Mouse (Mus musculus) neural tube, postnatal 0 days (tissue): Measurements from ENCODE around the gene Vmn1r14. TPM values are rescaled to one million over a fixed set of nuclear protein-coding genes. Genes with fewer than 3 reads are reported as not detected.

Experiments used
- polyA plus RNA-seq: library from polyadenylated mRNA; unstranded; fragments of >200 nt; fragmentation: Nextera tagmentation; extraction: Ambion mirVana; gene quantifications from 2 replicates; pipeline ENCODE4 v1.2.1, GENCODE M21; 2015

Gene Vmn1r14
- polyA plus RNA-seq, result not detected in 2 replicates

DNA sequence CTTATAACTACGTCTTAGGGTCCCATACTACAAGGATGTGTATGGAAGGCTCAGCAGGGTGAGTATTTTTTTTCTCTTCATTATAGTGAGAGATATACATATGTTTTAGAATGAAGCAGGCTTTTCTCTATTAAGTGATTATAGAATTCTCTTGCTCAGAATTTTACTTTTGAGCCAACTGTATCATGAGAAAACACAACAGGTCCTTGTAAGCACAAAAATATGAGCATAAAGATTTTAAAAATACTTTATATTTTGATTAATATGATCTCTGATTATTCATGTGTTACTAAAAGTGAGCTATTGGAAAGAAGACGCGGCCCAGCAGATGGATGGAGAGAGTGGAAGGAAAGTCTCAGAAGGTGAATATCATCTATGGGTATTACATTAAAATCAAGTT, at the start of gene Vmn1r14:
TSS of gene Vmn1r14 (plus strand) at position 301 of the 400 bp plus-strand sequence.

DNA sequence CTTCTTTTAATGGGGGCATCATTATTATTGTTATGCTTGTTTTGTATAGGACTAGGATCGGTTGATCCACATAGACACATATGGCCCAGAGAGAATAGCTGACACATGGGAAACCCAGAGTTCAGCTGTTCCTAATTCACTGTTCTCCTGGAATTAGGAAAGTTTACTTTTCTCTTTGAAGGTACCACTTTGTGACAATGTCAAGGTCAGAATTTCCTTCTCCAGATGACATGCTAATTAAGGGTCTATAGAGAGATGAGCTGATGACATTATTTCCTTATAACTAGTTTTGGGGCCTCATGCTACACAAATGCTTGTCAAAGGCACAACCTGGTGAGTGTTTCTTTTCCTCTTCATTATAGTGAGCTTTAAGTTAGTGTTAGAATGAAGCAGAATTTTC, 28.5 kb upstream of the Vmn1r14 start, which contains the start of gene Vmn1r13:
TSS of gene Vmn1r13 (plus strand) at position 301 of the 400 bp plus-strand sequence.

DNA sequence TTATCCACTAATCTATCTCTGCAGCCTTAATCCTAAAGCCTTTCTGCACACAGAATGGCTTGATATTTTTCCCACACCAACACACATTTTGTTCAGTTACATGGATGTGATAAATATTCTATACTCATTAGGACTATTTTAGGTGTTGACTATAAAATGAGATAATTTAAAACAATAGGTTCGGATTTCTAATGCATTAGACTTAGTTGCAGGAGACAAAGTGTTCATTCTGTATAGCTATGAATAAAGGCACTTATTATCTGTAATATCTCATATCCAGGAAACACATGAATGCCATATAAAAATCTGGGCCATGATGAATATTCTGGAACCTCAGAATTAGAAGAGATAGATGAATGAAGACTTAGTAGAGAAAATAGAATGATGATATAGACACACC, 26.2 kb downstream of the Vmn1r14 start, which contains the start of gene Vmn1r15:
TSS of gene Vmn1r15 (plus strand) at position 301 of the 400 bp plus-strand sequence.

Other genes with a start within 250 kb of the Vmn1r14 start
- not detected in 2 replicates for gene Vmn1r6, start 234.4 kb upstream of the Vmn1r14 start, polyA plus RNA-seq
- gene Vmn1r7, start 206.4 kb upstream of the Vmn1r14 start, polyA plus RNA-seq, result not detected in 2 replicates
- not detected in 2 replicates for gene Vmn1r8, start 199.4 kb upstream of the Vmn1r14 start, polyA plus RNA-seq
- gene Vmn1r9, start 164.9 kb upstream of the Vmn1r14 start, polyA plus RNA-seq, result not detected in 2 replicates
- gene Vmn1r10, start 122.2 kb upstream of the Vmn1r14 start, polyA plus RNA-seq, result not detected in 2 replicates
- not detected in 2 replicates for gene Vmn1r11, start 98.2 kb upstream of the Vmn1r14 start, polyA plus RNA-seq
- gene Vmn1r12, start 74.8 kb upstream of the Vmn1r14 start, polyA plus RNA-seq, result not detected in 2 replicates
- not detected in 2 replicates for gene Vmn1r13, start 28.4 kb upstream of the Vmn1r14 start, polyA plus RNA-seq
- gene Vmn1r15, start 26.3 kb downstream of the Vmn1r14 start, polyA plus RNA-seq, result not detected in 2 replicates
- gene Vmn1r16, start 97.8 kb downstream of the Vmn1r14 start, polyA plus RNA-seq, result not detected in 2 replicates
- gene Vmn1r17, start 132.0 kb downstream of the Vmn1r14 start, polyA plus RNA-seq, result not detected in 2 replicates
- not detected in 2 replicates for gene Vmn1r18, start 164.1 kb downstream of the Vmn1r14 start, polyA plus RNA-seq
- not detected in 2 replicates for gene Vmn1r19, start 172.1 kb downstream of the Vmn1r14 start, polyA plus RNA-seq
- gene Vmn1r20, start 197.2 kb downstream of the Vmn1r14 start, polyA plus RNA-seq, result not detected in 2 replicates